Mouse (Mus musculus) embryo, embryonic 10.5 days (tissue): ENCODE measurements around the gene Acvrl1.

ENCODE experiments used
- DNase-seq: peaks from one replicate; pipeline ENCODE4 v3.0.0-alpha.2; 2015; ENCODE audit warnings: low spot score

Acvrl1 gene

GRCm38 (mm10) chr15:101142672-101143071, 14.3 kb downstream of the Acvrl1 start:
- no peak for DNase-seq

GRCm38 (mm10) chr15:101143494-101143893, 15.2 kb downstream of the Acvrl1 start:
- DNase-seq = peak; percentile 52

- DNase-seq = no peak
Measured at GRCm38 (mm10) chr15:101144176-101144575, 15.9 kb downstream of the Acvrl1 start.

- no peak for DNase-seq
Measured at GRCm38 (mm10) chr15:101144779-101145178, 16.5 kb downstream of the Acvrl1 start.

- peak; percentile 96 for DNase-seq
Measured at GRCm38 (mm10) chr15:101145424-101146099, 17.2 kb downstream of the Acvrl1 start.

- DNase-seq = no peak
Measured at GRCm38 (mm10) chr15:101146100-101146965, 18.0 kb downstream of the Acvrl1 start.

- DNase-seq = no peak
Measured at GRCm38 (mm10) chr15:101147115-101147909, 19.0 kb downstream of the Acvrl1 start.

- DNase-seq = no peak
Measured at GRCm38 (mm10) chr15:101147910-101148273, 19.6 kb downstream of the Acvrl1 start.

GRCm38 (mm10) chr15:101148604-101149003, 20.3 kb downstream of the Acvrl1 start:
- DNase-seq = no peak

GRCm38 (mm10) chr15:101151409-101152261, 23.3 kb downstream of the Acvrl1 start:
- no peak for DNase-seq

- DNase-seq = no peak
Measured at GRCm38 (mm10) chr15:101154700-101155616, 26.6 kb downstream of the Acvrl1 start.

GRCm38 (mm10) chr15:101160128-101160527, 31.8 kb downstream of the Acvrl1 start:
- DNase-seq = no peak

GRCm38 (mm10) chr15:101160591-101160990, 32.3 kb downstream of the Acvrl1 start:
- peak; percentile 69 for DNase-seq

- no peak for DNase-seq
Measured at GRCm38 (mm10) chr15:101161534-101161933, 33.2 kb downstream of the Acvrl1 start.

GRCm38 (mm10) chr15:101163056-101163458, 34.7 kb downstream of the Acvrl1 start:
- DNase-seq = no peak

- no peak for DNase-seq
Measured at GRCm38 (mm10) chr15:101163854-101164253, 35.5 kb downstream of the Acvrl1 start.

- DNase-seq = no peak
Measured at GRCm38 (mm10) chr15:101164291-101164690, 36.0 kb downstream of the Acvrl1 start.

GRCm38 (mm10) chr15:101165658-101166437, 37.5 kb downstream of the Acvrl1 start:
- DNase-seq = no peak

- DNase-seq = no peak
Measured at GRCm38 (mm10) chr15:101167553-101167952, 39.2 kb downstream of the Acvrl1 start.

- no peak for DNase-seq
Measured at GRCm38 (mm10) chr15:101169910-101170309, 41.6 kb downstream of the Acvrl1 start.
